Mouse (Mus musculus) inflammation-experienced regulatory T-cells, adult 6 months (primary cell): ENCODE results near the gene Dap. TPM values are rescaled to one million over a fixed set of nuclear protein-coding genes. Genes with fewer than 3 reads are reported as not detected.

Experiments
- ATAC-seq: one replicate; pipeline ENCODE4 v1.8.0; 2017
- polyA plus RNA-seq, 3 experiments: library from polyadenylated mRNA; unstranded; fragments of 100-300 nt; shearing (Covaris generic); gene quantifications; one replicate each; pipeline ENCODE4 v1.2.1; 2017

Gene Dap
- 100 to 1,000 TPM in 2 of 3 experiments, 10 to 100 TPM in 1; 86.5 to 188 (median 106) TPM for polyA plus RNA-seq

DNA sequence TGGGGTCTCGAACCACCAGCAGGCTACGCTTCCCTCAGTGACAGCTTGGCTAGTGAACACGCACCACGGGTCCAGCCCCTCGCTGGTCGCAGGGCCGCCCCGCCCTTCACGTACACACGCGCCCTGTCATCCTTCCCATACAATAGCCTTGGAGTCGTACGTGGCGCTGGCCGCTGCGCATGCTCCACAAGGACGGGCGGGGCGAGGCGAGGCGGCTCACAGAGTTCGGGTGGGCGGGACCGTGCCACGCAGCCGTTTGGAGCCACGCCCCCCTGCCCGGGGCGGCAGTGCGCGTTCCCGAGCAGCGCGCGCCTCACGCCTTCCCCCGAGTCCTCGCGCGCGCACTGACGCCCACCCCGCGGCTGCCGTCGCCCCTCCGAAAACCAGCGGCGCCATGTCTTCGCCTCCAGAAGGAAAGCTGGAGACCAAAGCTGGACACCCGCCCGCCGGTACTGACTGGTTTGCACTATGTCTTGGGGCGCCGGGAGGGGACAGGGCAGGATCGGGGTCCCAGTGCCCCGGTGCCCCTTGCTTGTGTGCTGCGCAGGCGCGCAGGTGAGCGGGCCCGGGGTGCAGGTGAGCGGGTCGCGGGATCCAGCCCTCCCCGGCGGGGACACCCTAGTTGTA, at the start of gene Dap:
Gene Dap (plus strand): TSS at position 180 of the 627 bp plus-strand sequence.
- peak; percentile 90 for ATAC-seq

DNA sequence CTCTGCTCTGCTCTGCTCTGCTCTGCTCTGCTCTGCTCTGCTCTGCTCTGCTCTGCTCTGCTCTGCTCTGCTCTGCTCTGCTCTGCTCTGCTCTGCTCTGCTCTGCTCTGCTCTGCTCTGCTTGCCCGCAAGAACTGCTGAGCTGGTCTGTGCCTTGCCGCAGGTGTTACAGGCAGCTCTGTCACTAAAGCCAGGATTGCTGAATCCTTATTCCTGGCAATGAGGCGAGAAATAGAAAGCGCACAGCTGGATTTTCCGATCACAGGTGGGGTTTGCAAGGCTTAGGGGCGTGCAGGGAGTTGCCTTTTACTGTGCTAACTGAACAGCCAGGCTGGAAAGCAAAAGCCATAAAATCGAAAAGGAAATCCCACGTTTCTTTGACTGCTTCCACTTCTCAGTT, 47.5 kb upstream of the Dap start:
- ATAC-seq, result no peak

DNA sequence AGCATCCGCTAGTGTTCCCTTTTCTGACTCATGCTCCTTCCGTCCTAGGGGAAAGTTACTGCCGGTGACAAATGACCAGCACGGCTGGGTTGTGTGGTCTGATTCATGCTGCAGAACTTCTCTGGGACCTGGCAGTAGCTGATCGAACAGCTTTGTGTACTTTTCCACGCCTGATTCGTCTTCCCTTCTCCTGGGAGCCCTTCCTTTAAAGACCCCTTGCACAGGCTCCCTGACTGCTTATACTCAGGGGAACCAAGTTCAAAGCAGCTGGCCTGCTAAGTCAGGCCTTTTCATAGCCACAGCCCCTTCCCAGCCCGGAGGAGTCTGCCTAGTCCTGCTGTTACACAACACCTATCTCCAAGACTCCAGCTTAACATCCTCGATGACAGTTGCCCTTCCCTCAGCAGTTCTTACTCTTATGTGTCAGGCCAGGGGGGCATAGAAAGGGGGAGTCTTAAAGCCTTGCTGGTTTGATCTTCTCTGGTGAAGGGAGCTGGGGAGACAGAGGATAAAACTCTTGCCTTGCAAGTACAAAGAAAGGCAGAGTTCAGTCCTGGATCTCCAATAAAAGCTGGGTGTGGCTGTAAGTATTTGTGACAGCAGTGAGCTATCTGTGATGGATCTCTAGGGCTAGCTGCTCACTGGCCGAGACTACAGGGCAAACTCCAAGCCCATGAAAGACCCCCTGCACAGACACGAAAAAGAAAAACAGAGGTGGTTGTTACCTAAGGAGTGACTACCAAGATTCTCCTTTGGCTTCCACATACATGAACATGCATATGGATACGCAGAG, 39.3 kb upstream of the Dap start:
- no peak for ATAC-seq

DNA sequence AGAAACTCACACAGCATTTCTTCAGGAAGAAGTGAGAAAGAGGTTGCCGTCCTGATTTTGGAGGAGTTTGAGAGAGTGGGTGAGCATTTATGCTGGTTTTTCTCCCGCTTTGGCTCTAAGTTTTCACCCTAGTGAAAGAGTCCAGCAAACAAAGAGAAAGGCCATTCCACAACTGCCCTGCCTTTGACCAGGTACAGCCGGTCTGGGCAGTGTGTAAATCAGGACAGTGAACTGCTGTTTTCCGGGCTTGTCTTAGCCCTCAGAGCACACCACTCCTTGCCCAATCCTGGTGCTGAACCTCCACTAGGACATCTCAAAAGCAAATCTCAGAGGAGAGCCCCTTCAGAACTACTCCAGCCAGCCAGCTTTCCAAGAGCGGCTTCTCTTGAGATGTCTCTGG, 38.6 kb upstream of the Dap start:
- ATAC-seq, result no peak

DNA sequence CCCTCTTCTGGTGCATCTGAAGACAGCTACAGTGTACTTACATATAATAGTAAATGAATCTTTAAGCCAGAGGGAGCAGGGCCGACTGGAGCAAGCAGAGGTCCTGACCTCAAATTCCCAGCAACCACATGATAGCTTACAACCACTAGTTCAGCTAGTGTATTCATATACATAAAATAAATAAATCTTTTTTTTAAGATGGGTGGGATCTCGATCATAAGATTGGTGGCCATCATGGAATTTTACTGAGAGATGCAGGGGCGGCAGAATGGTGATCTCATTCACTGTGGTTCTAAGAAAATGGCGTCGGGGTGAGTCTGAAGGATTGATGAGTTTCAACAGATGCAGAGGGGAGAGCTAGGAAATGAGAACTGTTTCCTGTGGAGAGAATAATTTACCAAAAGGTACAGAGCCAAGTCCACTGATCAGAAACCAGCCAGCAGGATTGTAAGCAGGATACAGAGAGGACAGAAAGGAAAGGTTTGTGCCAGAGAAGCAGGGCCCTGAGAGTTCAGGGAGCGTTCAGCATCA, 37.7 kb upstream of the Dap start:
- no peak for ATAC-seq

DNA sequence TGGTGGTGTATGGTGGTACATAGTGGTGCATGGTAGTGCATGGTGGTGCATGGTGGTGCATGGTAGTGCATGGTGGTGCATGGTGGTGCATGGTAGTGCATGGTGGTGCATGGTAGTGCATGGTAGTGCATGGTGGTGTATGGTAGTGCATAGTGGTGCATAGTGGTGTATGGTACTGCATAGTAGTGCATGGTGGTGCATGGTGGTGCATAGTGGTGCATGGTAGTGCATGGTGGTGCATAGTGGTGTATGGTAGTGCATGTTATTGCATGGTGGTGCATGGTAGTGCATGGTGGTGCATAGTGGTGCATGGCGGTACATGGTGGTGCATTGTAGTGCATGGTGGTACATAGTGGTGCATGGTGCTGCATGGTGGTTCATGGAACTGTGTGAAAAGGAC, 31.6 kb upstream of the Dap start:
- ATAC-seq, result no peak

DNA sequence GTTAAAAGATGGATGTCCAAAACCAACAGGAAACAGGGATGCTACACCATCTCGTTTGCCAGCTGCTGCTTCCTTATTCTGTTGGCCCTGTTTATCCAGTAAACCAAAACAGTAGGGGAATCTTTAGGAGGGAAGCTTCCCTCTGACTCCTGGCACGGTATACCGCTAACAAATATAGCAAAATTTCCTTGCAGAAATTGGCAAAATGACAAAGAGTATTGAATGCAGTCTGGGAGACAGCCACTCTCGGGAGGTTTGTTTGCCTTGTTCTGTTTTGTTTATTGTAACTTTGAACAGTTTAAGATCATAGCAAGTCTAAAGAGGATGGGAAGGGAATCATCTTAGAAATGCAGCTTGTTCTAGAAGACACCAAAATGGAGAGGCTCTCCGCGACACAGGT, 28.3 kb upstream of the Dap start:
- ATAC-seq, result no peak

DNA sequence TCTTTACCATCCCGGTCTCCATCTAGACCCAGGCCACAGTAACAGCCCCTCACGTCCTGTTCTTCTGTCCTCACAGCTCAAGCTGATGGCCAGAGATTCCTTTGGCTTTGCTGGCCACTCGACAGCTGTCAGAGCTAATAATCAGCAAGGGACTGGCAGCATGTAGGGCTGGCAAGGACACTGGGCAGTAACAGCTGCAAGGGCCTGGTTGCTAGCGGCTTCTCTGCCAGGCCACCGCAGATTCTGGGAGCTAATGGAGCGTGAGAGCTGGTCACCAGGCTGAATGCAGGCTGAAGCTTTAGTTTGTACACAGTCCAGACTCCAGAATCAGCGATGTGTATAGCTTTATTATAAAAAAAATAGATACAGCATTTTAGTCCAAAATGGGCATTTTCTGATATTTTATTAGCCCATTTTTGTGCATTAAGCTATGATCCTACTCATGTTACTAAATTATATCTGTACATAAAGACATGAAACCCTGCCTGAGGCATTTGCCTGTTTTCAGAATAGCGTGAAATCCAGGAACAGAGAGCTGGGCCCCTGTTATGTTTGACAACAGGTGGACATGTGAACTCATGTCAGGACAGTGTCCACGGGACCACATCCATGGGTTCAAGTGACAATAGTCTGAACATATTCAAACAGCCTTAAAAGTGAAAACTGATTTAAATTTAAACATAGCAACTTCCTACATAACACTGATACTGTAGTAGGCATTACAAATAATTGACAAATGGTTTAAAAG, 16.6 kb upstream of the Dap start:
- ATAC-seq, result no peak

DNA sequence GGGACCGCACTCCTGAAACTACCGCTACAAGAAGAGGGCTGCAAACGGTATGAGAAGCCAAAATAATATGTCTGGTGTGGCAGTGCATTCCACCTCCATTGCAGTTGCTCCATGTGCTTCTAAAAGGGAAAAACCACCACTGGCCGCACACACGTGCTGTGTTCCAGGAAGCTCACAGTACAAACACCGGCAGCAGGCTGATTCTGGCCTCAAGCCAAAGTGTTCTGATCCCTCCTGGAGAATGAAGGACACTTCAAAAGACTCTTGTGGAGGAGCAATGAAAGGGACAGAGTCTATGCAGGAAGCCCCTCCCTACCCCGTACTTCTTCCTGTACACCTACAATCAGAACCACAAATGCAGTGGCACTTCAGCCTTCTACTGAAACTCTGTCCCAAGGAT, 12.2 kb upstream of the Dap start:
- ATAC-seq, result no peak

DNA sequence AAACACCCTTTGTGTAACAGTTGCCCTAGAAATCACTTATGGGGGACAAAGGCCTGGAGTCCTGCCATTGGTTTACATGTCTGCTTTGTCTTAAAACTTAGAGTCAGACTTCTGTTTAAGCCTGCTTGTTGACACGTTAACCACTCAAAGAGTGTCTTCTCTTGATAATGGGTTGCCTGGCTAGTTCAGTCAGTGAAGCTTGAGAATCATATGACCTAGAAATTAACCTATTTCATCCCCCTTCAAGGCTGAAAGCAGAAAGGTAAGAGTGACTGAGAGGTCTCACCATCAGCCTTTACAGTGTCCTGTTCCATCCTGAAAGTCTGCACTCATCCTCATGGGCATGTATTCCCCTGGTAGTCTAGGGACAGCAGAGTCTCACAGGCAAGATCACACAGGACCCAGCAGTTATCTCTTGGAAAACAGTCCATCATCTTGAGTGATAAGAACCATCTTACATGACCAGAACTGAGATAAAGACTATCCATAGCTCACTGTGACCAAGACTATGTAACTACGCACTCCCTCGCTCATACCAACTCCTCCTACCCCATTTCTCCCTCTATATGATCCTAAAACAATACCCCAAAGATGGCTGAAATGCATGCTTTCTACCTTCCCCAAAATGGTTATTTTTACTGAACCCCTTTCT, 10.4 kb upstream of the Dap start:
- ATAC-seq, result no peak

DNA sequence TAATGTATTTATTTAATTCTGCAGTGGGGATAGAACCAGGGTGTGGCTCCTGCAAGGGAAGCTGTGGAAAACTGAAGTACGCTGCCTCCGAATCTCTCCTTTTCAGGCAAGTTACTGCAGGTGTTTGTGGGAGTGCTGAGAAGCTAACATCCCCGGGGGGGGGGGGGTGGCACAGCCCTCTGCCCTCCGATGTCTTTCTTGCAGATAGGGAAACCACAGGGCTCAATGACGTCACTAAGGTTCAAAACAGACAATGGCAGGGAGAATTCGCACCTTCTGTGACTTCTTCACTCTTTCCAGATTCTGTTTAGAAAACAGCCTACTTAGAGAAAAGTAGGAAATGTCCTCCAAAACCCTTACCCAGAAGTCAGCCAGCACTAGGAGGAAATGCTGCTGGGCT, 1.9 kb upstream of the Dap start:
- no peak for ATAC-seq

DNA sequence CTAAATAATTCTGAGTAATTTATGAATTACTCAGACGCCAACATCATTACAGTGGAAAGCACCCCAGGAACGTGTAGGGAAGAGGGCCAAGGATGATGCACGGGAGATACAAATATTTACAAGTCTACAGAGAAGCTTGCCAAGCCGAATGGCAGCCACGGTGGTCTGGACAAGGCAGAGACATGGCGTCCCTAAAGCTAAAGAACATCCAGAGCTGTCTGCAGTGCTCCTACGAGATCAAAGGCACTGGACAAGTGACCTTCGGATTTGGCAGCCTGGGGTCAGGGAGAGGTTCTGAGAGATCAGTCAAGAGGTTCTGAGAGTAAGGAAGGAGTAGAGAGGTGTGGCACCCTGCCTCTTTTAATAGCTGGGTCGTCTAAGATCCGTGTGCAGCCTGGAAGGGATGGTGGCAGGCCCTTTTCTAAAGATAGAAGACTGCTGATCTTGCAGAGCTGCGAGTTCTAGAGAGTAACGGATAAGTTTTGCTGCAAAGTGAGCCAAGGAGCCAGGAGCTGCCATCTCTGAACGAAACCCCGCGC, 449 bp upstream of the Dap start:
- ATAC-seq, result no peak

DNA sequence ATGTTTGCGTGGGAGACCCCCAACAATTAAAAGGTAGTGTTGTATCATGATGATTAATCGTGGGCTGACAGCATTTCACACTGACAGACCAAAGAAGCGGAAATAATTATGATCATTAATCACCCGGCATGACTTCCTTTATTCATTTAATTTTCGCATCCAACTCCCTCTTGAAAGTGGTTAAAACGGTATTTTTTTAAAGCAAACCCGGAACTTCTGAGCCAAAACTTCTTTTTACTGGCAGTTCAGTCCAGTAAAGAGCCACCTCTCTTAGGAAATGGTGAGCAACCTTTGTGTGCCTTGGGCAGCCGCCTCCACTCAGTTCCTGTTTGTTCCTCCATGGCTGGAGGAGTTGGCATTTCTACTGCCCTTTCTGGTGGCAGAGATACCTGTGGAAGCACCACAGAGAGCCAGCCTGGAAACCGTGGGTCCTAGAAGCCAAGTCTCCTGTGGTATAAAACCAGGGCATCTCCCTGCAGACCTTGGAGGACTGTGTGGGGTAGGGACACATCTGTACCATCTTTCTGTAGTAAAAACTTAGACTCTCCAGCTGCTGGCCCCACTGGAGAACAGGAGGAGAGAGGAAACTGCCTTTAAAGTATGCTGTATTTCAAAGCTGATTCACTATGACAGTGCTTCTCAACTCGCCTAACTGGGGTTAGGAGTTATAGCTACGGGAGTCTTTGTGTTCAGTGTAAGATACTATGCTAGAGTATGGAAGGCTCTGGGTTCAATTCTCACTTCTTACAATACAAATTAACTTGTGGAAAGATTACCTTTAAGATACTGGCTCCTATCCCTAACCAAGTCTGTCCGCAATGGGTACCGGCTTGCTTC, 910 bp downstream of the Dap start:
- ATAC-seq, result peak; percentile 12

DNA sequence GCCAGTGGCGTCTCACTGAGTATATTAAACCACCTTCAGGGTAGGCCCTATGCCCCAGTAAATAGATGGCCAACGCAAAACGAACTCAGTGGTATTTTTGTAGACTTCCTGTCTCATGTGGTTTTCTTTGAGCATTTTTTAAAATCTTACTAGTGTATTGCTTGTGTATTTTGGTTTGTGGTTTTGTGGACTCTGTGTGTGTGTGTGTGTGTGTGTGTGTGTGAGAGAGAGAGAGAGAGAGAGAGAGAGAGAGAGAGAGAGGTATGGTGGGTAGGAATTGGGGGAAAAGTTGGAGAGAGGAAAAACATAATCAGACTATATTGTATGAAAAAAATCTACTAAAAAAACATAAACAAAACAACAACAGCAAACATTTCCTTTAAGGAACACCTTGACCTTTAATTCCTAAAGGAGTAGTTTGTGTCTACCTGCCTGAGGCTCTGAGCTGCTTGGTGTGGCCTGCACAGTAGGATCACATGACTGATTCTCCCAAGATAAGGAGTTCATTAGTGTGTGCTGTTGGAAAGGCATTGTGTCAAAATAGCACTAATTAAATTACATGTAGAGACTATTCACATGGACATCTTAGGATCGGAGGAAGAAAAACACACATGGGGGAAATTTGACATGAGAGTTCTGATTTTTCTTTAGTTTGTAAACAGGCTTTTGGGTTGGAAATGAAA, 1.7 kb downstream of the Dap start:
- ATAC-seq, result peak; percentile 32

DNA sequence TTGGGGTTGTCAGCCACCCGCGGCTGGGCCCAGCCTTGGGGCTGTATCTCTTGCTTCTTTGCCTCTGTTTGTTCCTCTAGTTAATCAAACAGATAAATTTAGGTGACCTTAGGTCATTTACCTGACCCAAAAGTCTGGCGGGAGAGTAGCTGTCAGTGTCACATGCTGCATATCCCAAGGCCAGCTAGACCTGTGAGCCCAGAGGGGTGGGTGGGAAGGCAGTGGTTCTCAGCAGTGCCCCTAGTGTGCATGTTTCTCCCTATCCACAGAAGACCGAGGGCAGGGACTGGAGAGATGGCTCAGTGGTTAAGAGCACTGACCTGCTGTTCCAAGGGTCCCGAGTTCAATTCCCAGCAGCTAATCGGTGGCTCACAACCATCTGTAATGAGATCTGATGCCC, 2.4 kb downstream of the Dap start:
- no peak for ATAC-seq

DNA sequence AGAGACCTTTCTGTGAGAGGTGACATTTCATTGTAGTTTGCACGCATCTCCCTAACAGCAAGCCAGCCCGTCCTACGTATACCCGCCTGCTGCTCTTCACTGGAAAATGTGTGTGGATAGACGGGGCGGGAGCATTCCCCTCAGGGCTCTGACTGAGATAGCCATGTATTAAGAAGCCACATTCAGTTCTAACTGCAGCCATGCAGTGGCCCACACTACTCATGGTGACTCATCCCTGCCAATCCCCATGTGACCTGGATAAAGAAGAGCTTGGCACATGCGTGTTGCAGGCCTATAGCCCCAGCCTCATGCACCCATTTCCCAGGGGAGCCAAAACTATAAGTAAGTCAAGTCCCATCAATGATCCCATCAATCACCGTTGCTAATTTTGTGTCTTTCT, 3.7 kb downstream of the Dap start:
- ATAC-seq, result no peak

DNA sequence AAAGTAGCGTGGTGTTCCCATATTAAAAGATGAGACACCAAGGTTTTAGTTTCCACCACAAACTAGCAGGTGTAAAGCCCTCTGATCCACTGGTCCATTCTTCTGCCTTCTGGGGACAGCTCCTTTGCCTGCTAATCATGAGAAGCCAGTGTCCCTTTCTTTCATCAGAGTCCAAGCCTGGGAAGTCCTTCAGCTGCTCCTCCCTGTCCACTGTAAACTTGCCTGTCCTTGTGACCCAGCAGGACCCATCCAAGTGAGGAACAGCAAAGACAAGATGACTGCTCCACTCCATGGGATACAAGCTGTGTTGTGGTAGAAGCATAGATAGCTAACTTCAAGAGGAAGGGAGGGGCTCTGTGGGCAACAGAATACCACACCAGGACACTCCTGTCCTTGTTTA, 8.9 kb downstream of the Dap start:
- no peak for ATAC-seq

DNA sequence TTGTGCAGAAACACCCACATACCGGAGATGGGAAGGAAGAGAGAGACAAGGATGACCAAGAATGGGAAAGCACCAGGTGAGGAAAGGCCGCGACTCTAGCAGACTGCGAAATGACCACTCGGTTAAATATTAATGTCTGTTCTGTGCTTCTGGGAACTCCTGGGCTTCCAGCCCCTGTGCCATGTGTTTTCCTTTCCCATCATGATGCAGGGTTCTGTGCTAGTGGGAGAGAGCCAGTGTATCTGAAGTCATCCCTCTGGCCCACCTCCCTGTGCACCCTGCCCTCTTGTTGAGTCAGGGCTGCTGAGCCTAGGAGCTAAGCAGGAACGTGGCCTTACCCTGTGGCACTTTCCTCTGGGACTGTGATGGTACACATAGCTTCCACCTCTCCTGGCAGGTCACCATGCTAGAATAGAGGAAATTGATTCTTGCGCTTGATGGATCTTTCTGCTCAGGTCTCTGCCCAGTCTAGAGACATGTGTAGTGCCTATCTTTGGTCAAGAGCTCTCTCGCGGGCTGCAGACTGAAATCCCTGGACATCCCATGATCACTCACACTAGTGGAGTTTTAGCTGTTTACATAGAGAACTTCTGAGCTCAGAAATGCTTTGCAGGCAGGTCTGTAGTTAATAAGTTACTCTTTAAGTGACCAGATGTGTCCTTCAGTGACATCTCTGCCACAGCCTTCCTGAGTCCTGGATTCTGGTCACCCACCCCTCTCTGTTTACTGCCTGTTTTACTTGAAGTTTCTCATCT, 11.9 kb downstream of the Dap start:
- ATAC-seq, result no peak

DNA sequence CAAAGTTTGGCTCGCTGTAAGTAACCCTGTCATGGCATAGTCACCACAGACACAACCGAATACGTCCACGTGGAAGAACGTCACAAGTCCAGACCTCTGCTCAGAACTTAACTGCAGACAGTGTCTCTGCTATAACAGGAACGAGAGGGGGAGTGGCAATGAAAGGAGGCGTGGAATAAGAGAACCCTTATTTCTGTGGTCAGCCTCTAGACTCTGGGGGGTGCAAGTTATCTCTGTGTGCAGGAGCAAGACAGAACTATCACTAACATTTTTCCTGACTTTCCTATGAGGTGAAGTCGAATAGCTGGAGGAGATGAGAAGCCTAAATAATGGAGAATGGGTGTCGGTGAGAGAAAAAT, 12.4 kb downstream of the Dap start:
- no peak for ATAC-seq

DNA sequence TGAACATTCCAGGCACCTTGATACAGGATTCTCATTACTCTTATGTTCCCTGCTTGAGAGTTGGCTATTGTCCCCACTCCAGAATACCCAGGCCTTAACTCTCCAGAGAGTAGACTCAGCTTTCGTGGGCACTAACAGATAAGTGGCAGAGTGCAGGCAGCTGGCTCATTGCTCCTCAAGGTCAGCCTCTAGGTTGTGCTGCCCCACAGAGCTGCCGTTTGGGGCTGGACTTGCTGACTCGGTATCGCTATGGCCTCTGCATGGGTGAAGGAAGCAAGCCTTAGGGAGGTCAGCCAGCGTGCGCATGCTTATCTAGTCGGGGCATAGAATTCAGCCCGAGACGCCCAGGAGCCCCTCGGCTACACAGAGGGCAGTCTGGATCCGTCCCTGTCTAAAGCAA, 13.3 kb downstream of the Dap start:
- ATAC-seq, result no peak
